Mouse (Mus musculus) layer of hippocampus, adult 2 months (tissue): ENCODE measurements around the gene Fuca1. TPM values are rescaled to one million over a fixed set of nuclear protein-coding genes. Genes with fewer than 3 reads are reported as not detected.

ENCODE experiments used
- DNase-seq, 2 experiments: peaks; one replicate each; pipeline ENCODE4 v3.0.0; 2022; ENCODE audit warnings: low spot score in 2 of 2
- H3K27ac ChIP-seq: fragments of 200-600 bp; 2 replicates; pipeline ENCODE4 v1.8.1; 2022
- H3K4me3 ChIP-seq: fragments of 200-600 bp; 2 replicates; pipeline ENCODE4 v1.8.1; 2022; ENCODE audit warnings: mild to moderate bottlenecking
- CTCF ChIP-seq: fragments of 200-600 bp; conservative IDR thresholded peaks from 2 replicates; pipeline ENCODE4 v1.8.1; 2022; ENCODE audit warnings: antibody characterized with exemption, mild to moderate bottlenecking, moderate library complexity
- total RNA-seq, 2 experiments: library from RNA; stranded (reverse); gene quantifications; 2 replicates each; pipeline ENCODE4 v1.2.3; 2021

Gene Fuca1
- total RNA-seq, 2 experiments from 2014 or later, result 39.4 to 39.7 TPM

DNA sequence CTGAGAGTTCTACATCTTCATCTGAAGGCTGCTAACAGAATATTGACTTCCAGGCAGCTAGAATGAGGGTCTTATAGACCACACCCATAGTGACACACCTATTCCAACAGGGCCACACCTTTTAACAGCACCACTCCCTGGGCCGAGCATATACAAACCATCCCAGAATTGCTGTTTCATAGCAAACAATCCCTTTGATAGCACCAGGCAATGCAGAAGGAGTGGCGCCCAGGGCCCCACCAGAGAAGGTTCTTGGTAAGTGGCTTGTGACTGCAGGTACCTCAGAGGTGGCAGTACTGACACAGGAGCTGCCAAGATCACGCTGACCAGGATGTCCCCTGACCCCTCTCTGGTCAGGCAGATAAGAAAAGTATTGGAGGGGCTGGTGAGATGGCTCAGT lies 32.6 kb downstream of the Fuca1 start:
- TF ChIP-seq CTCF, result no peak
- H3K27ac ChIP-seq, result no peak overlapping the region
- no peak overlapping the region for H3K4me3 ChIP-seq
- DNase-seq, result no peak

- peak; percentile 96 for TF ChIP-seq CTCF
- H3K4me3 ChIP-seq, result no peak overlapping the region
- H3K27ac ChIP-seq, result no peak overlapping the region
- DNase-seq, result peak; percentile 63 to 81
These were observed 33.7 kb downstream of the Fuca1 start for GRCm38 (mm10) chr4:135954241-135954640.

- H3K4me3 ChIP-seq, result no peak overlapping the region
- no peak overlapping the region for H3K27ac ChIP-seq
- no peak for TF ChIP-seq CTCF
- DNase-seq, result no peak
These were observed 35.4 kb downstream of the Fuca1 start for GRCm38 (mm10) chr4:135955886-135956285.

DNA sequence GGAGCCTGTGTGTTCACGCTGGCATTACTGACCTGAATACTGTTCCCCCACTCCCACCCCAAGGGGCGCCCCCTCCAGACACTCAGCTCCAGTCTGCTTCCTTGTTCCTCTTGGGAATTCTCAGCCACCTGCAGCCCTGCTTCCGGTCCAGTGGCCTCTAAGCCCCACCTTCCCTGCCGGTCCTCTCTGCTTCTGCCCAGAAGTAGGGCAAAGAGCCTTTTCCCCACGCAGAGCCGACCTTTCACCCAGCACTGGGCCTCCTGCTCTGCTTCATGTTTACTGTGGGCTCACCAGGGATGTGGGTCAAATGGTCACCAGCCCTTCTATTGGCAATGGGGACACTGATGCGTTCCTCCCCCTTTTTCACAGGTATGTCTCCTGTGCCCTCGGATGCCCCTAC lies 37.8 kb downstream of the Fuca1 start:
- H3K27ac ChIP-seq, result no peak overlapping the region
- TF ChIP-seq CTCF, result no peak
- no peak for DNase-seq

DNA sequence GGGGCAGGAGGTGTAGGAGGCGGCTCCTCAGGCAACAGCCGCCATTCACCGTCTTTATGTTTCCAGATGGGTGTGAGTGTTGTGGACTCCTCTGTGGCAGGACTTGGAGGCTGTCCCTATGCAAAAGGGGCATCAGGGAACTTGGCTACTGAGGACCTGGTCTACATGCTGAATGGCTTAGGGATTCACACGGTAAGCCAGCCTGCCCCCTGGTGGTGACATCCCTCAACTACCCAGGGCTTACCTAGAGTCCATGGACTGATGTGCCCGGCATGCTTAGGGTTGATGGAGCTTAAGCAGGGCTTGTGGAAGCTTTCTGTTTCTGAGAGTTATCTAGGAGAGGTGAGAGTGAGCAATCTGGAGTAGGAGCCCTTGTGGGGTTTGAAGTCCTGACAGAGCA lies 40.2 kb downstream of the Fuca1 start:
- DNase-seq, result peak; percentile 61 to 82
- TF ChIP-seq CTCF, result peak; percentile 96
- no peak overlapping the region for H3K27ac ChIP-seq
- no peak overlapping the region for H3K4me3 ChIP-seq

More for the DNA sequence above, 37.8 kb downstream of the Fuca1 start:
- H3K4me3 ChIP-seq, result no peak overlapping the region

- DNase-seq, result no peak
- no peak overlapping the region for H3K4me3 ChIP-seq
- TF ChIP-seq CTCF, result no peak
- H3K27ac ChIP-seq, result 0 out of 2 replicates have a peak overlapping the region, but pooled peaks have one; percentile 97
These were observed 41.2 kb downstream of the Fuca1 start for GRCm38 (mm10) chr4:135961709-135962108.

- TF ChIP-seq CTCF, result no peak
- no peak overlapping the region for H3K4me3 ChIP-seq
- peak overlapping the region; percentile 97 for H3K27ac ChIP-seq
- no peak for DNase-seq
These were observed 41.7 kb downstream of the Fuca1 start for GRCm38 (mm10) chr4:135962198-135962597.

GRCm38 (mm10) chr4:135962946-135963345 lies 42.4 kb downstream of the Fuca1 start:
- peak overlapping the region; percentile 97 for H3K27ac ChIP-seq
- TF ChIP-seq CTCF, result no peak
- no peak for DNase-seq
- peak overlapping the region; percentile 84 for H3K4me3 ChIP-seq

- Histone ChIP-seq H3K27ac (peak within 1 kb of the TSS; percentile 97), H3K4me3 (peak within 1 kb of the TSS; percentile 84)
- DNase-seq, result peak; percentile 94
- TF ChIP-seq CTCF, result no peak
These were observed 43.1 kb downstream of the Fuca1 start, which contains the start of gene Gale for GRCm38 (mm10) chr4:135963457-135964193. Gene Gale (plus strand): TSS chr4:135963727.

GRCm38 (mm10) chr4:135964426-135964825 lies 43.9 kb downstream of the Fuca1 start:
- peak overlapping the region; percentile 84 for H3K4me3 ChIP-seq
- no peak for TF ChIP-seq CTCF
- peak; percentile 46 to 60 for DNase-seq
- peak overlapping the region; percentile 97 for H3K27ac ChIP-seq

DNA sequence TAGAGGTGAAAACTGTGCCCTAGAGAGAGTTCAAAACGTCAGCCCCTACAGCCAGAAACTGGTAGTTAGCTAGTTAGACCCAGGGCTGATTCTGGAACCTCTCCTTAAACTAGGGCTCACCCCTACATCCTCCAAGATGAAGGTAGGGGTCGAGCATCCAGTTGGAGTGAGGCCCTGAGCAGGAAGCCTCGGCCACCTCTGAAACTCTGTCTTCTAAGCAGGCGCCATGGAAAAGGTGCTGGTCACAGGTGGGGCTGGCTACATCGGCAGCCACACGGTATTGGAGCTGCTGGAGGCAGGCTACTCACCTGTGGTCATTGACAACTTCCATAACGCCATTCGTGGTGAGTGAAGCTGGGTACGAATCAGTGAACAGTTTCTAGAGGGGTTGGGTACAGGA lies 44.6 kb downstream of the Fuca1 start:
- DNase-seq, result no peak
- TF ChIP-seq CTCF, result no peak
- H3K27ac ChIP-seq, result peak overlapping the region; percentile 97; the same call in 1 of the 2 replicates
- no peak overlapping the region for H3K4me3 ChIP-seq

DNA sequence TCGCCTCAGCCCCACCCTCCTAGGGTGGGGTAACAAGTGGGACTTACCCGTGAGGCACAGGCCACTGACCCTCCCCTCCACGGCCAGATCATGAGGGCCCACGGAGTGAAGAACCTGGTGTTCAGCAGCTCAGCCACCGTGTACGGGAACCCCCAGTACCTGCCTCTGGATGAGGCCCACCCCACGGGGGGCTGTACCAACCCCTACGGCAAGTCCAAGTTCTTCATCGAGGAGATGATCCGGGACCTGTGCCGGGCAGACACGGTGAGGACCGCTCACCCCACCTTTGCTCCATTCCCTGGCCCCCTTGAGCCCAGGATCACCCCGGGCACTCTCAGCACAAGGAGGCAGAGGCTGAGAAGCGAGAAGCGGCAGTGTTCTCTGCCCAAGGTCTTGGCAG lies 45.7 kb downstream of the Fuca1 start:
- H3K4me3 ChIP-seq, result no peak overlapping the region
- TF ChIP-seq CTCF, result no peak
- no peak for DNase-seq
- no peak overlapping the region for H3K27ac ChIP-seq

DNA sequence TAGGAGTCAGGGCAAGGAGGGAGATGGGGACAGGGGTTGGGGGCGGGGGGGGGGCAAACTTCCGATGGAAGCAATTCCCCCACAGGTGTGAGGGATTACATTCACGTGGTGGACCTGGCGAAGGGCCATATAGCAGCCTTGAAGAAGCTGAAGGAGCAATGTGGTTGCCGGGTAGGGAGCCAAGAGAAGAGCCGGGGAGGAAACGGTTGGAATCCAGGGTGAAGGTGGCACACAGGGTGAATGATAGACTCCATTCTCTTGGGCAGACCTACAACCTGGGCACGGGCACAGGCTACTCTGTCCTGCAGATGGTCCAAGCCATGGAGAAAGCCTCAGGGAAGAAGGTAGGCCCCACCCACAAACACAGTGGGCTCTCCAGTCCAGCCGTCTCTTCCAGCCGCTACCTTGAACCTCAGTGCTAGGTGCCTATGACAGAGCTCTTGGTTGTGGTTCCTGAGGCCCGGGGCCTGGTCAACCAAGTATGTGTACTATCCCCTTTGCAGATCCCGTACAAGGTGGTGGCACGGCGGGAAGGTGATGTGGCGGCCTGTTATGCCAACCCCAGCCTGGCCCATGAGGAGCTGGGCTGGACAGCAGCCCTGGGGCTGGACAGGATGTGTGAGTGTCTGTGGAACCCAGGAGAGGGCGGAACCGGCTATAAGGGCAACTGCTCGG lies 46.7 kb downstream of the Fuca1 start:
- DNase-seq, result no peak
- no peak for TF ChIP-seq CTCF
- H3K4me3 ChIP-seq, result no peak overlapping the region
- no peak overlapping the region for H3K27ac ChIP-seq
